ENCODE assay signal across 10 mouse cellular contexts in the genomic region with DNA sequence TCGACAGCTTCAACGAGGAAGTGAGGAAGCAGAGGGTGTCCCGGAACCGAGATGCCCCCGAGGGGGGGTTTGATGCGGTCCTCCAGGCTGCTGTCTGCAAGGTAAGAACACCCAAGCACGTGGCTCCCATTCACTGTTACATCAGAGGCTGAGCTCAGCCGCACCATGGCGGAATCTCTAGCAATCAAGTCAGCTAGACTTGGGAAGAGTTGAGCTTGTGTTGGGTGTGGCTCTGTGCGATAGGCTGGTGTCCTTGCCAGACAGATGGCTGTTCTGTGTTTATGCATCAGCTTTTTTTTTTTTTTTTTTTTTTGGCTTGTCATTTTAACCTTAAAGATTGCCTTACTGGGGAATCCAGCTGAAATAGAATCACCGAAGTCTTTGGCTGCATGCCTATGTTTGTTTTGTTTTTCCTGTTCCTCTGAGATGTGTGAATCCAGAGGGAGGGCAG. TPM values are rescaled to one million over a fixed set of nuclear protein-coding genes. Genes with fewer than 3 reads are reported as not detected.
DNase-seq lines count a peak whose midpoint lies in the region; ATAC-seq and TF ChIP-seq lines count a peak whose summit lies in the region.
"Had no signal": no experiment of that assay in that cellular context is flagged by ENCODE, and none has a peak within 500 bp of the region (broad histone marks: within the 10 kb centered on the region; RNA-seq: fewer than 3 reads in every experiment).

No protein-coding gene starts in this region.

- H3K36me3 ChIP-seq in kidney, embryonic 16.5 days (ENCODE audit: insufficient read depth, low read length), result 0 out of 2 replicates have a peak, but pooled peaks cover 3% of the 10 kb centered on the region
- no peaks in the 10 kb centered on the region for H3K36me3 ChIP-seq in stomach, postnatal 0 days (ENCODE audit: control insufficient read depth, insufficient read depth, low read length)
- no peaks in the 10 kb centered on the region for H3K36me3 ChIP-seq in hindbrain, embryonic 10.5 days
- H3K36me3 ChIP-seq: midbrain, embryonic 15.5 days had no signal

- H3K4me2 ChIP-seq in kidney, embryonic 16.5 days (replicated peaks; ENCODE audit: low read depth, low read length), result no peak overlapping the region
- no peak overlapping the region for H3K4me2 ChIP-seq in stomach, postnatal 0 days (replicated peaks; ENCODE audit: low read depth)
- H3K4me2 ChIP-seq: midbrain, embryonic 15.5 days had no signal

- intact Hi-C loops in heart, postnatal 10 days (cut with DNase I), result loop anchor here (5.0 kb wide), 1 partner anchor 37 kb away; no protein-coding TSS in a partner anchor

- WGBS in kidney, embryonic 16.5 days, result 53% methylated on average over 11 of the region's 11 CpGs
- WGBS in stomach, postnatal 0 days, result 58% methylated on average over 11 of the region's 11 CpGs
- 85% methylated on average over 11 of the region's 11 CpGs for WGBS in hindbrain, embryonic 10.5 days

- TF ChIP-seq CTCF in stomach, postnatal 0 days (IDR thresholded peaks at IDR 0.05; ENCODE audit: low read depth), result no peak

- no peak for ATAC-seq in kidney, embryonic 16.5 days (ENCODE audit: low FRiP score, low TSS enrichment)
- ATAC-seq in stomach, postnatal 0 days (ENCODE audit: low FRiP score, low TSS enrichment), result no peak
- ATAC-seq: forebrain, embryonic 16.5 days; midbrain, embryonic 15.5 days had no signal

- no peak for TF ChIP-seq EP300 in stomach, postnatal 0 days (optimal IDR thresholded peaks at IDR 0.05)

- no peak overlapping the region for H3K4me3 ChIP-seq in kidney, embryonic 16.5 days (ENCODE audit: low read length)
- no peak overlapping the region for H3K4me3 ChIP-seq in stomach, postnatal 0 days (ENCODE audit: low read depth, low read length)
- H3K4me3 ChIP-seq in hindbrain, embryonic 10.5 days, result no peak overlapping the region
- H3K4me3 ChIP-seq: midbrain, embryonic 15.5 days had no signal

- H3K9me3 ChIP-seq in kidney, embryonic 16.5 days (ENCODE audit: low read length), result no peaks in the 10 kb centered on the region
- no peaks in the 10 kb centered on the region for H3K9me3 ChIP-seq in stomach, postnatal 0 days (ENCODE audit: control insufficient read depth, low read length)
- no peaks in the 10 kb centered on the region for H3K9me3 ChIP-seq in hindbrain, embryonic 10.5 days
- H3K9me3 ChIP-seq: midbrain, embryonic 15.5 days had no signal

- peaks cover 57% of the 10 kb centered on the region for H3K4me1 ChIP-seq in kidney, embryonic 16.5 days (ENCODE audit: insufficient read depth, low read length)
- H3K4me1 ChIP-seq in stomach, postnatal 0 days (replicated peaks; ENCODE audit: control insufficient read depth, insufficient read depth), result peaks cover 17% of the 10 kb centered on the region; the same call in 1 of the 2 replicates
- peaks cover 46% of the 10 kb centered on the region for H3K4me1 ChIP-seq in hindbrain, embryonic 10.5 days (replicated peaks)

- no peak overlapping the region for H3K9ac ChIP-seq in kidney, embryonic 16.5 days (replicated peaks; ENCODE audit: low read length)
- H3K9ac ChIP-seq in stomach, postnatal 0 days (ENCODE audit: low read length), result no peak overlapping the region
- H3K9ac ChIP-seq: midbrain, embryonic 15.5 days had no signal

- no peak overlapping the region for H3K27ac ChIP-seq in kidney, embryonic 16.5 days (ENCODE audit: low read length)
- H3K27ac ChIP-seq in stomach, postnatal 0 days (replicated peaks), result 0 out of 2 replicates have a peak overlapping the region, but pooled peaks have one; percentile 30
- no peak overlapping the region for H3K27ac ChIP-seq in hindbrain, embryonic 10.5 days
- H3K27ac ChIP-seq: midbrain, embryonic 15.5 days had no signal

- DNase-seq in kidney, postnatal 25 days, result peak; percentile 40 to 65
- peak; percentile 40 for DNase-seq in T-cell, adult 2 months (ENCODE audit: low spot score)
- DNase-seq in heart, postnatal 10 days, result peak; percentile 53 to 54
- DNase-seq in stomach, postnatal 0 days (ENCODE audit: low spot score), result no peak
- DNase-seq in hindbrain, embryonic 10.5 days (ENCODE audit: low spot score), result no peak
- DNase-seq in urinary bladder, postnatal 36 days (ENCODE audit: low spot score in 2 of 2), result no peak
- DNase-seq in left cerebral cortex, adult 8-10 months (ENCODE audit: low spot score in 2 of 2), result no peak

- H3K27me3 ChIP-seq in kidney, embryonic 16.5 days (ENCODE audit: insufficient read depth, low read length), result no peaks in the 10 kb centered on the region
- H3K27me3 ChIP-seq in stomach, postnatal 0 days (ENCODE audit: control insufficient read depth, insufficient read depth, low read length), result no peaks in the 10 kb centered on the region
- no peaks in the 10 kb centered on the region for H3K27me3 ChIP-seq in hindbrain, embryonic 10.5 days (ENCODE audit: insufficient read depth, poor library complexity, severe bottlenecking)
- H3K27me3 ChIP-seq: midbrain, embryonic 15.5 days had no signal

RNA-seq across cellular contexts. Expression of gene Itgb5, which starts 55.6 kb away (rescaled TPM):
- 14.1 and 16.8 TPM in 2 replicates for polyA plus RNA-seq in kidney, embryonic 16.5 days (2015; fragmentation: Nextera tagmentation; extraction: Ambion mirVana)
- 10 to 100 TPM; 83.0 to 85.0 TPM for total RNA-seq in heart, postnatal 10 days (2021)
- polyA plus RNA-seq in stomach, postnatal 0 days (2015; fragmentation: Nextera tagmentation; extraction: Ambion mirVana), result 26.0 and 29.9 TPM in 2 replicates
- polyA plus RNA-seq in hindbrain, embryonic 10.5 days (2016; fragmentation: Nextera tagmentation; extraction: Ambion mirVana), result 24.2 and 30.3 TPM in 2 replicates
- total RNA-seq in left cerebral cortex, adult 8-10 months (2022), result 10 to 100 TPM; 42.5 to 81.2 (median 53.6) TPM

Comparison
In these comparisons a context has a peak if more than half of its experiments do, and no peak if none do; other contexts are left out.
1. DNase-seq: peak in kidney, postnatal 25 days (2 of 2), T-cell, adult 2 months (single experiment) and heart, postnatal 10 days (2 of 2); none in stomach, postnatal 0 days (single experiment), hindbrain, embryonic 10.5 days (single experiment), urinary bladder, postnatal 36 days (0 of 2) and left cerebral cortex, adult 8-10 months (0 of 2).